In the genomic region with DNA sequence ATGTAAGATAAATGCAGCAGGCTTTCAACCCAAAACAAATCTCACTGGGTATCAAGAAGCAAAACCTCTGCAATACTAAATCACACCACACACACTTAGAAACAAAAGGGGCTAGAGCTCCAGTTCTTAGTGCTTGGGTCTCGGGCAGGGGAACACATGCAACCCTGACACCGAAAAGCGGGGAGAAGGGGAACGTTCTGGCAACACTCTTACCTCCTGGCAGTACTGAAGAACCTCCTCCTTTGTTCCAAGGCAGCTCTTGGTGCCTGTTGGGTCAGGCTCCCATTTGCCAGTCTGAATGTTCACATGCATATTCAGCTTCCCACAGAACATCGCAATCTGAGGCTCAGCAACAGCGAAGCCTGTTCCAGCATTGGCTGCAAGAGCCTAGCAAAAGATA, we compare ENCODE assay signal across 21 mouse cellular contexts. TPM values are rescaled to one million over a fixed set of nuclear protein-coding genes. Genes with fewer than 3 reads are reported as not detected.
DNase-seq lines count a peak whose midpoint lies in the region; ATAC-seq and TF ChIP-seq lines count a peak whose summit lies in the region.
"Had no signal": no experiment of that assay in that cellular context is flagged by ENCODE, and none has a peak within 500 bp of the region (broad histone marks: within the 10 kb centered on the region; RNA-seq: fewer than 3 reads in every experiment).

No protein-coding gene starts in this region.

- no peaks in the 10 kb centered on the region for H3K27me3 ChIP-seq in forebrain, postnatal 0 days (ENCODE audit: insufficient read depth, low read length)
- no peaks in the 10 kb centered on the region for H3K27me3 ChIP-seq in embryonic facial prominence, embryonic 10.5 days (replicated peaks; ENCODE audit: low read depth, poor library complexity, severe bottlenecking)
- H3K27me3 ChIP-seq: CH12.LX; hindbrain, embryonic 15.5 days had no signal

- peak; percentile 22; the same call in 1 of the 2 replicates for TF ChIP-seq CTCF in layer of hippocampus, adult 2 months (conservative IDR thresholded peaks at IDR 0.05)
- no peak for TF ChIP-seq CTCF in bone marrow macrophage, adult 2 months (IDR thresholded peaks at IDR 0.05; ENCODE audit: low read depth, low read length)
- no peak for TF ChIP-seq CTCF in forebrain, postnatal 0 days (IDR thresholded peaks at IDR 0.05; ENCODE audit: low read depth)

- 46% methylated on average over 6 of the region's 6 CpGs for WGBS in forebrain, postnatal 0 days
- WGBS in embryonic facial prominence, embryonic 10.5 days, result 93% methylated on average over 6 of the region's 6 CpGs

- H3K36me3 ChIP-seq in forebrain, postnatal 0 days (ENCODE audit: insufficient read depth), result 0 out of 2 replicates have a peak, but pooled peaks cover 3% of the 10 kb centered on the region
- peaks cover 41% of the 10 kb centered on the region for H3K36me3 ChIP-seq in embryonic facial prominence, embryonic 10.5 days (replicated peaks)
- H3K36me3 ChIP-seq: hindbrain, embryonic 15.5 days had no signal

- peaks cover 70% of the 10 kb centered on the region for H3K4me1 ChIP-seq in bone marrow macrophage, adult 2 months (ENCODE audit: control insufficient read depth, insufficient read depth, low read length)
- H3K4me1 ChIP-seq in forebrain, postnatal 0 days (ENCODE audit: insufficient read depth), result 0 out of 2 replicates have a peak, but pooled peaks cover 9% of the 10 kb centered on the region
- H3K4me1 ChIP-seq in embryonic facial prominence, embryonic 10.5 days, result peaks cover 16% of the 10 kb centered on the region

- no peaks in the 10 kb centered on the region for H3K9me3 ChIP-seq in forebrain, postnatal 0 days (ENCODE audit: low read length)
- H3K9me3 ChIP-seq in embryonic facial prominence, embryonic 10.5 days, result no peaks in the 10 kb centered on the region
- H3K9me3 ChIP-seq: hindbrain, embryonic 15.5 days; limb, embryonic 10.5 days had no signal

- no peak for DNase-seq in frontal cortex, postnatal 14 days (ENCODE audit: low spot score in 2 of 2)
- DNase-seq in layer of hippocampus, adult 2 months (ENCODE audit: low spot score in 2 of 2), result no peak
- no peak for DNase-seq in layer of hippocampus, adult 9-11 months
- DNase-seq in forebrain, postnatal 0 days, result peak; percentile 39
- DNase-seq in adipocyte (ENCODE audit: low spot score), result no peak
- no peak for DNase-seq in embryonic facial prominence, embryonic 10.5 days (ENCODE audit: low spot score)
- DNase-seq: adrenal gland, postnatal 25 days; cerebellum, adult 2 months; gastrocnemius, postnatal 14 days; kidney, postnatal 4 days; lung, adult 18-20 months; lung, postnatal 14 days; right cerebral cortex, postnatal 4 days; thymus, postnatal 25 days had no signal

- H3K9ac ChIP-seq in forebrain, postnatal 0 days, result no peak overlapping the region
- H3K9ac ChIP-seq: hindbrain, embryonic 15.5 days had no signal

- H3K4me3 ChIP-seq in layer of hippocampus, adult 2 months, result no peak overlapping the region
- H3K4me3 ChIP-seq in bone marrow macrophage, adult 2 months (ENCODE audit: insufficient read depth, low read length), result no peak overlapping the region
- H3K4me3 ChIP-seq in forebrain, postnatal 0 days (ENCODE audit: low read depth, low read length), result no peak overlapping the region
- no peak overlapping the region for H3K4me3 ChIP-seq in embryonic facial prominence, embryonic 10.5 days
- H3K4me3 ChIP-seq: hindbrain, embryonic 15.5 days; limb, embryonic 10.5 days; myocyte had no signal

- H3K27ac ChIP-seq in layer of hippocampus, adult 2 months, result peak overlapping the region; percentile 76
- H3K27ac ChIP-seq in bone marrow macrophage, adult 2 months (ENCODE audit: insufficient read depth, low read depth, low read length), result peak overlapping the region; percentile 95
- H3K27ac ChIP-seq in forebrain, postnatal 0 days (ENCODE audit: low read depth, low read length), result peak overlapping the region; percentile 54
- no peak overlapping the region for H3K27ac ChIP-seq in embryonic facial prominence, embryonic 10.5 days (replicated peaks)
- H3K27ac ChIP-seq: limb, embryonic 10.5 days had no signal

- ATAC-seq in frontal cortex, adult (ENCODE audit: low TSS enrichment), result peak; percentile 46; the same call in 1 of the 2 replicates
- ATAC-seq in forebrain, postnatal 0 days, result peak; percentile 68
- ATAC-seq: intestine, embryonic 16.5 days had no signal

- TF ChIP-seq POLR2A in bone marrow macrophage, adult 2 months (IDR thresholded peaks at IDR 0.05; ENCODE audit: borderline replicate concordance, low read depth, low read length), result no peak

- H3K4me2 ChIP-seq in forebrain, postnatal 0 days (ENCODE audit: low read depth), result no peak overlapping the region
- H3K4me2 ChIP-seq: hindbrain, embryonic 15.5 days had no signal

RNA-seq across cellular contexts. Expression of gene Aplp2, which starts 33.9 kb away (rescaled TPM):
- 100 to 1,000 TPM; 447 to 470 TPM for total RNA-seq in layer of hippocampus, adult 2 months (2021)
- 392 and 427 TPM in 2 replicates for polyA plus RNA-seq in bone marrow macrophage, adult 2 months (2012; ENCODE audit: insufficient read depth, insufficient read length, missing spikeins)
- 240 and 341 TPM in 2 replicates for total RNA-seq in forebrain, postnatal 0 days (2014; rRNA removed)
- polyA plus RNA-seq in forebrain, postnatal 0 days (2015; fragmentation: Nextera tagmentation; extraction: Ambion mirVana), result 251 and 328 TPM in 2 replicates
- polyA plus RNA-seq in embryonic facial prominence, embryonic 10.5 days (2016; fragmentation: Nextera tagmentation; extraction: Ambion mirVana), result 201 and 228 TPM in 2 replicates

RNA-seq across cellular contexts. Expression of gene St14, which starts 46.0 kb away (rescaled TPM):
- total RNA-seq in layer of hippocampus, adult 2 months (2021), result under 1 TPM; 0.61 to 0.79 TPM
- polyA plus RNA-seq in bone marrow macrophage, adult 2 months (2012; ENCODE audit: insufficient read depth, insufficient read length, missing spikeins), result 0.64 and 1.4 TPM in 2 replicates
- 0.38 and 0.81 TPM in 2 replicates for total RNA-seq in forebrain, postnatal 0 days (2014; rRNA removed)
- 0.35 and 0.44 TPM in 2 replicates for polyA plus RNA-seq in forebrain, postnatal 0 days (2015; fragmentation: Nextera tagmentation; extraction: Ambion mirVana)
- 15.8 and 17.2 TPM in 2 replicates for polyA plus RNA-seq in embryonic facial prominence, embryonic 10.5 days (2016; fragmentation: Nextera tagmentation; extraction: Ambion mirVana)
